Mouse (Mus musculus) megakaryocyte, adult 5-6 weeks (primary cell): ENCODE measurements at regions not wholly inside any gene's neighbourhood (a gene's known extent, or its start where the extent isn't known, plus 50 kb on each side); places are given as distances from the start of the nearest gene placed in this dataset.

Source experiments
- ATAC-seq: 2 replicates; pipeline ENCODE4 v1.8.0; 2016; ENCODE audit warnings: mild to moderate bottlenecking, inconsistent platforms; ENCODE audit not compliant: poor library complexity, severe bottlenecking

DNA sequence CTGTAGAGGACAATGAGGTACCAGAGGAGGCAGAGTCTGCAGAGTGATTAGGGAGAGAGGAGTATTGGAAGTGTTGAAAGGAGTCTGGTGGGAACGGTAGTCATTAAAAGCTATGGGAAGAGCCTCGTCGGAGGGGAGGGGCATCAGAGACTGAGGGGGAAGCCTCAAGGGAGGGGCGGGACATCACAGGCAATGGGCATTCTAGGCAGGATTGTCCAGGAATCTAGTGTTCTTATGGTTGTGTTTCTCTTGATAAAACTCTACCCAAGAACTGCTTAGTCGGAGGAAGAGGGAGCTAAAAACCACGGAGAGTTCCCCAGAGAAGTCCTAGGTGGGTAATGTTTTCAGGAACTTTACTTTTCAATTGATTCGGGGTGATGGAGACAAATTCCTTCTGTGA lies 90.2 kb downstream of the Sec23ip start:
- ATAC-seq = no peak

DNA sequence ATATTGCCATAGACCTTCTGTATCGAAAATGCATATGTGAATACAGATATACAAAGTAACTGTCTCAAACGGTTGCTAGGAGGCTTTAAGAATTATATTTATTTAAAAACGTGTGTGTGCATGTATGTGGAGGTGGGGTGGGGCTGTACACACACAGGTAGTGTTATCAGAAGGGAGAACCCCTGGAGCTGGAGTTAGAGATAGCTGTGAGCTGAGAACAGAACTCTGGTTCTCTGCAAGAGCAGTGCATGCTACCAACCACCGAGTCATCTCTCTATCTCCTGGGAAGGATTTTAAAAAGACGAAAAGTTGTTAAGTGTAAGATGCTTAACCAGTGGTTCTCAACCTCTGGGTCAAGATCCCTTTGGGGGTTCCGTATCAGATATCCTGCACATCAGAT lies 91.7 kb downstream of the Sec23ip start:
- ATAC-seq = no peak

DNA sequence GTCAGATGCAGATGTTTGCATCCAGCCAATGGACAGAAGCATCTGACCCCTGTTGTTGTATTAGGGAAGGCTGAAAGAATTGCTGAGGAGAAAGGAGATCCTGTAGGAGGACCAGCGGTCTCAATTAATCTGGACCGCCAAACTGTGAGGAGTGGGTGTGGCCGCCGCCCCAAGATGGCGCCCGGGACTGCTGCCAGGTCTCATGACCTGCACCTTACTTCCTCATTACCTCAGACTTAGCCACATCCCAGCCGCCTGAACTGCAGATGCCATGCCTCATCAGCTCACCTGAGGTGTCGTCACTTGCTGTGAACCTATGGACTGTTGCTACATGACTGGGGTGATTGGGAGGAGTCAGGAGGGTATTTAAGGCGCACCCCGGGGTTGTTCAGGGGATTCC lies 97.8 kb downstream of the Sec23ip start:
- no peak for ATAC-seq

DNA sequence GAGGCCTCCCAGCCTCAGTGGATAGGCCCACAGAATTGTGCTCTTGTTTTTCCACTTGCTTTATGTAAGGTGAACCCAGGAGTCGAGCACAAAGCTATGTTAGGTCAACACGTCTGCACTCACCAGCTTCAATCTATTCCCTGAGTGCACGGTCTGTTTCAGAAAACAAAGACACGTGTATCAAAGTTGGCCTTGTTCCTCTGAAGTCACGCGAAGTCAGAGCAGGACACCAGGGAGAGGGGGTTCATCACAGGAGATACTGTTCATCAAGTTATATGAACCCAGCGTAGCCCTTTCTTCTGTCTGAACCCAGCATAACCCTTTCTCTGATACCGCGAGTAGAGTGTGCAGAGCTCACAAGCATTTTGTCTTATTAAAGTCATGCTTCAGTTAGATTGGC lies 98.8 kb downstream of the Sec23ip start:
- ATAC-seq = no peak

DNA sequence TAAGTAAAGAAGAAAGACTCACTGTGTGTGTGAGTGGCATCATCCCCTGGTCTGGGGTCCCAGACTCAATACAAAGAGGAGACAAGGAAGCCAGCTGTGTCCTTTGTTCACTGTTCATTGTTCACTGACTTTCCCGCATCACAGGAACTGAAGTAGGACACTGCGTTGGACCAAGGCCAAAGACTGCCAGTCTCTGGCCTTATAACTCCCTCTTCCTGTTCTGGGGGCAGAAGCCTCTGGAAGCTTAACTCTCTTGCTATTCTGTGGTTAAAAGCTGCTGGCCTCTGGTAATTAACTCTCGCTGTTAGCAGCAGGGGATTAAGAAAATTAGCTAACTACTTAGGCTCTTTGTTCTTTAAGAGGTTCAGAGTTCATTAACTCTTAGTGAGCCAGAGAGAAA lies 104.5 kb downstream of the Sec23ip start:
- ATAC-seq = no peak

DNA sequence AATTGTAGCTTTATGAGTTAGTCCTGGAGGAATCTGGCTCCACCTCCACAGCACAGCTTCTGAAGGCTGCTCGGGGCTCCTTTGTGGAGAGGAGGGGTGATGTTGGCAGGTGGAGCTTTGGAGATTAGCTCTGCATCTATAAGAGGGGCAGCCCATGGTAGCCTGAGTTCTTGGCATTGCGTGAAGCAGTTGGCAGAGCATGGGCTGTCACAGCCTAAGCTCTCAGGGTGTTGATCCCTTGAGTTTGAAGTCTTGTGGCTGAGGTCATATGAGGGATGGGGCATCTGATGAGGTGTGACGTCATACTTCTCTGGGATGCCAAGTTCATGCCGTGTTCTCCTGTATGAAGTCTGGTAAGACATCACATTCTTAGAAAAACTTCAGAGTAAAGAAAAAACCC lies 109.5 kb downstream of the Sec23ip start:
- ATAC-seq = no peak

DNA sequence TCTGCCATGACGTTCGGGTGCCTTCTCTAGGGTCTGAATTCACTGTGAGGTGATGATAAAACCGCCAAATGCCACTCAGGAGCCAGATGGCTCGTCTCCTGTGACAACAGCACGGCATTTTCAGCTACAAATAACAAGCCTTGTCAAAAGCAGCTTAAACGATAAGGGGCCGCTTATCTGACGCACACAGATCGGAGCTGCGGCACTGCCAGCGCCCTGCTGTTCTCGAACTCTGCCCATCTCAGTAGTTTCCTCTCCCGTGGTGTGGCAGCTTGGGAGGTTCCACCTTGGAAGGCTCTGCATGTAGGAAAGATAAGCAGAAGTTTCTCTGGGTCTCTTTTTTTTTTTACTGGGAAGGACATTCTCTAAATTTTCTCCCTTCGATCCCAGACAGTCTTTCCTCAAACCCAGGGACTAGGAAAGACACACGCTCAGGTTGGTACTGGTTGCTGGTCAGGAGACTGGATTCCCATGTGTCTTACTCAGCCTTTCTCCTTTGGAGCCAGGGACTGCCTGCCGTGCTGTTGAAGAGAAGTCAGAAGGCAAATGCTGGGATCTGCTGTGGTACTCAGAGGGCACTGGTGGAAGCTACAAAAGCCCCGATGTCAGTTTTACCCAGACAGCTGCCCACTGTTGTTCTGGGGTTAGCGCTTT lies 110.1 kb downstream of the Sec23ip start:
- ATAC-seq = no peak

DNA sequence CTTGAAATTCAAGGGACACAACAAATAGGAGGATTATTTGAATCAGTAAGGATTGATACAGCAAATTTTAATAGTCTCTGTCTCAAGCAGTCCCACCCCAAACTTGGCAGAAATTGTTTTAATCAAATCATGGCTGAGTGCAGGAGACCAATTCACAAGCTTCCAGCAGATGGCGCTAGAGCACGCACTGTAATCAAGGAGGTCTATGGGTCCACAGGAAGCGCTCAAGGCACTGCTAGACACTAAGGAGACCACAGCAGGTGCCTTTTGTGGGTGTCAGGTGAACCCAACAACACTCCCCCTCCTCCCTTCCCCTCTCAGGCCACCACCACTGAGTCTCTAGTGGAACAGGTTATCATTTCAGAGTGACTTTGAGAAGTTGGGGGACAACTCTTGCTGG lies 115.4 kb downstream of the Sec23ip start:
- peak; percentile 45; the same call in 1 of the 2 replicates for ATAC-seq

DNA sequence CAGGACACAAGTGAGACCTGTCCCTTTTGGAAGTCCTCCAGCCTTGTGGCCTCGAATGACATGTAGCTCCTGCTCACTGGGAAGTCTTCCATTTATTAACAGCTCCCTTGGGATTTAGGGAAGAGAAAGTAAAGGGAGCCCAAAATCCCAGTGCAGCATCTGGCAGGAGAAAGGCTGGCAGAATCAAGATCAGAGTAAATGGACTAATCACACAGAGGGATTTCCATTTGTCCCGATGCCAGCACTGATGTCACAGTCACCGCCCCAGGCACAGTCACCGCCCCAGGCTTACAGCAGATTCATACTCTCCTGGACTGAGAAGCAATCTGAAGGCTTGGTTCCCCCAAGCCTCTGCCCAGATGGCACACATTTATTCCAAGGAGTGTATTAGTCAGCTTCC lies 116.0 kb downstream of the Sec23ip start:
- ATAC-seq = no peak

DNA sequence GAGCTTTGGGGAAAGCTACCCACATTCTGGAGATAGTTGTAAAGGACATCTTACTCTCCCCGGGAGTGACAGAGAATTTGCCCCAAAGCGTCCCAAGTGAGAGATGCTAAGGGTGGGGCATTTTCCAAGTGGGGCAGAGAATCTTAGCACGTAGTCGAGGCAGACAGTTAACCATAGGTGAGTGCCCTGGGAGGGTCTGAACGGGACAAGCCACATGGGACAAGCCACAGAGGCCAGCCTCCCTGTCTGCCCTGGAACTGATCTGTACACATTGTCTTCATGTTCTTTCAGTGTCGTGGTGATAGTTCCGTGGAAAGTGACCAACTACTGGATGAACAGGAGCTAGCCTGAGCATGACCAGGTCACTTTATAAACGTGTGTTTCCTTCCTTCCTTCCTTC lies 116.6 kb downstream of the Sec23ip start:
- ATAC-seq = no peak

DNA sequence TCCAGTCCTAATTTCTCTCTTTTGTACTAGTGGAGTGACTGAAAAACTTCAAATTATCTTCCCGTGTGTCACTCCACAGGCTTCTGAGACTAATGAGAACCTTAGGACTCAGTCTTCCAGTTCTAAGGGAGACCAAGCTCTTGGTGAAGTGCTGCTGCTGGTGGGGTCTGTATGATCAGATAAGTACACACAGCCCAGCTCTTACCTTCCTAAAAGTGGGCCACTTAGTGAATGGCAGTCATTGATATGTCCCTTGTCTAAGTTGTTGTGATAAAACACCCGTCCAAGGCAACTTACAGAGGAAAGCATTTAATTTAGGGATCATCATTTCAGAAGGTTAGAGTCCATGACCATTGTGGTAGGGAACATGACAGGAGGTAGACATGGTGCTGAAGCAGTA lies 124.1 kb downstream of the Sec23ip start:
- ATAC-seq = no peak

DNA sequence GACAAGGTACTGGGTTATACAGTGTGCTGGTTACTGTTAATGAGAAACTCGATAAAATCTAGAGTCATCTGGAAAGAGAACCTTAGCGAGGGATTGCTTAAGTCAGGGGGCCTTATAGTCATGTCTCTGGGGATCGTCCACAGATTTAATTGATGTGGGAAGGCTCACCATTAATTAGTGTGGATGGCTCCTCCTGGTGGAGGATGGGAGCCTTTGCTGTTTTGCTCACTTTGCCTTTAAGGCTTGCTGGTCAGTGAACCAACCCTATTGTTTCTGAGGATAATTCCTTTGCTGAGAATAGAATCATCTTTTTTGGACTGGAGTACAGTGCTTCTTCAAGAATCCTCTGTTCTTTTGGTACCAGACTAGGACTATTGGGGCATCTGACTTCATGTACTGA lies 139.3 kb downstream of the Sec23ip start:
- no peak for ATAC-seq

DNA sequence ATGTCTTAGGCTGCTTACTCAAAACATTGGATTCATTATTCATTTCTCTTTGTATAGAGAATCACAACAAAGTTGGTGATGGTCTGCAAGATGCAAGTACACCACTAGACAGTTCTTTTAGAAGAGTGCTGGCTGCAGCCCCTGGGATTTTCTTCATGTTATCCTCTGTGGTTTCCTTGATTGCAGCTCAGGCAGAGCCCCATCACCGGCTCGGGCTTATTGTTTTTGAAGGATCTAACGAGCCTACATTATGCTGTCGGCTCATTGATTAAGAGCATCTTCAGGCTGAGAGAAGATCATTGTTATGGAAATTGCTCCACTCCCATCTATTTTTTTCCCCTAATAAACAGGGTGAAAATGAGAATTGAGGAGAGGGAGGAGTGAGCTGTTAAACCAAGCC lies 140.8 kb downstream of the Sec23ip start:
- ATAC-seq = no peak

DNA sequence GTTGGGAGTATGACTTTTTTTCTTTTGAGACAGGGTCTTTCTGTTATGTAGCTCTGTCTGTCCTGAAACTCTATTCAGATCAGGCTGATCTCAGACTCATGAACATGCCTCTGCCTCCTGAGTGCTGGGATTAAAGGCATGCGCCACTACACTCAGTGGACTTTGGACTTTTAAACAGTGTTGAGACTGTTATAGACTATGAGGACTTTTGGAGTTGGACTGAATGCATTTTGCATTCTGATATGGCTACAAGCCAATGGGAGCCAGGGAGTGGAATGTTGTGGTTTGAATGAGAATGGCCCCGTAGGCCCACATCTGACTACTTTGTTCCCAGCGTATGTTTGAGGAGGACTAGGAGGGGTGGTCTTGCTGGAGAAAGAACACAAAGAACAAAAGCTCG lies 165.4 kb downstream of the Sec23ip start:
- ATAC-seq = no peak

DNA sequence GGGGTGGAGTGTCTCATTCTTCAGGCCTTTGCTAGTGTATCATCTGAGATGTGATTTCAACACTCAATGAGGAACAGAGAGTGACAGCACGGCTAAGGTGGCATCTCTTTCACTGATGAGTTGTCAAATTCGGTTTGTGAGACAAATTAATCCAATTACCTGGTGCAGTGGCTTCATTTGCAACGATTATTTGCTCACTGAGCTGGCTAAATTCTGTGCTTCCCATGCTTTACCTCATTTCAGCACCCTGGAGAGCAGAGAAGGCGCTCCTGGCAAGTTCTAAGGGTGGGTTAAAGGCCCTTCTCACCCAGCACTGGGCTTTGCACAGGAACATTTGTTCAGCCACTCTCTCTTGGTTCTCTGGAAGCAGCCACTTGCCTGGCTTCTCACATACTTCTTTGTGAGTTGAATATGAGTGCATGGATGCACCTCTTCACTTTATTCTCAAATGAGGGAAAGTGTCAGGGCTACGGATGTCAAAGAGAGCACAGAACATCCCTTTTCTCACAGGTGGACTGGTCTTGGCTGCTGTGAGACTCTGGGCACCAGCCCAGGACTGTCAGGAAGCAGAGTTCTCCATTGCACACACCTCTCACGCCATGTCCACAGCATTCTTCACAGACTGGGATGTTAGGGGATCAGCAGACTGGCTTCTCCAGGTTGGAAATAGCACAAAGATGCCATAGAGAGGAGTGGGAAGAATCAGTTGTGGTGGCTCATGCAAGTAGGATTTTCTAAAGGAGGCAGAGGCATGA lies 193.4 kb downstream of the Sec23ip start:
- no peak for ATAC-seq

DNA sequence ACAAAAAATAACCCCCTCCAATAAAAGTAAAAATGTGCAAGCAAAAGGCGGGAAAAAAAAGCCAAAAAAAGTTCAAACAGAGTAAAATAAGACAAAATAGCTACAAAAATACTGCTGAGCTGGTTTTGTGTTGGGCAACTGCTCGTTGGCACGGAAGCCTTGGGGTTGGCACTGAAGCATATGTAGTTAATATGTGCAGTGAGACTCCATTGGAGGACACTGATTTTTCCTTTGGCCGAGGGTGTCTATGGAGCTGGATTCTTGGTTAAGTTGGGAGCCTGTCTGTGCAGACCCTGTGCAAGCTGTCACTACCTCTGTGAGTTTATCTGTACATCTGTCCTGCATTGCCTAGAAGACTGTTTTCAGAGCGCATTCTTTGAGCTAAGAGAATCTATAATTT lies 215.8 kb downstream of the Sec23ip start:
- no peak for ATAC-seq

DNA sequence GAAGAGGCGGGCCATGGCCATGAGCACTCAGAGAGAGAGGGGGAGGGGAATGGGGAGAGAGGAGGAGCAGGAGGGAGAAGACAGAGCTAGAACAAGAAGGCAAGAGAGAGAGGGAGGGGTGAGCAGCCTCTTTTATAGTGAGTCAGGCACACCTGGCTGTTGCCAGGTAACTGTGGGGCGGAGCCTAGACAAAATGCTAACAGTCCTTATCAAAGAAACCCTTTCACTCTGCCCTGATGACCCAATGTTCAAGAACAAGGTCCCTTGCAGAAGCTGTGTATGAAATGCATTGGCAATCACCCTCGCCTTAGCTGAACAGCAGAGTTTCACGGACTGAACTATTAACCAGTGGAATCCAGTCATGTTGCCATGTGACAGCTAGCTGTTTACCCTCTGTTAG lies 235.2 kb downstream of the Sec23ip start:
- ATAC-seq = no peak

DNA sequence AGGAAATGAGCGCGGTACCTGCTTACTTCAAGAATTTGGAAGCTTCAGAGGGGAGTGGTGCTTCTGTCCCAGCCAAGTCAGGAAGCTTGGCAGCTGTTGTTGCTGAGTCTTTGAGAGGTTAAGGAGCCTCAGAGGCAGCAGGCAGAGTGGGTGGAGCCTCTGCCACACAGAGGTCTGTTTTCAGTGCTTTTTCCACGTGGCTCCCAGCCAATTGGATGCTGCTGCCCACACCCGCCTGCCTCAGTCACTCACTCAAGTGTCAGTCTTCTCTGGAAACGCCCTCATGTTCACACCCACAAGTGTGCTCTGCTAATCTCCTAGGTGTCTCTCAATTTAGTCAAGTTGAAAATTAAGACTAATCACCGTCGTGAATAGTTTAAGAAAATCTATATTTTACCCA lies 236.1 kb downstream of the Sec23ip start:
- ATAC-seq = no peak

DNA sequence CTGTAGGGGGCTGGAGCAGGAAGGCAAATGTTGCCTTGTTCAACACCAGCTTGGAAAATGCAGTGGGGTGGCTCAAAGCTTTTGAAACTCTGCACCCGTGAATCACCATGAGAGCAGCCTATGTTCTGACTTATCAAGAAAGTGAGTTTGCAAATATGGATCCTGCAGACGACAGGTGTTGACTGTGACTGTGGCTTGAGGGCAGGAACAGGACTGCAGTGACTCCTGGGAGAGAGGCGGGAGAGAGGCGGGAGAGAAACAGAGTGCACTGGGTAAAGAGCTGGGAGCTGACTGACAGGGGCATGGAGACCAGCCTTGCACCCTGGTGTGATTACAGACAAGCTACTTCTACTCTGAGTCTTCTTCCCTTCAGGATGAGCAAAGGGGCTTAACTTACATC lies 254.0 kb downstream of the Sec23ip start:
- no peak for ATAC-seq

DNA sequence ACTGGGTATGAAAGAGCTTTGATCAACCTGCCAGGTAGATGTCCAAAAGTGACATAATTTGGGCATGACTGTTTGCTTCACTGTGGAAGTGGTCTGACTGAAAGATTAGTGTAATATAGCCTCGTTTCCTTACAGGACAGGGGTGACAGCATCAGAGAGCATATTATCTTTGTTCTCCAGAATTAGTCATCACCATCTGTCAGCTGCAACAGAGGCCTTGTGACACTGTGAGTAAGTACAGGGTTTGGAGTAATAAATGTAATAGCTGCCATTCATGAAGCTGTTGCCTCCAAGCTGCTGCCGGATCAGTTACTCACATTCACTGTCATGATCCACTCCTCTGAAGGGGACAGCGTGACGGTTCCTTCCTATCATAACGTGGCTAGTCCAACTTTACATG lies 254.4 kb upstream of the Plpp4 start:
- ATAC-seq = no peak

DNA sequence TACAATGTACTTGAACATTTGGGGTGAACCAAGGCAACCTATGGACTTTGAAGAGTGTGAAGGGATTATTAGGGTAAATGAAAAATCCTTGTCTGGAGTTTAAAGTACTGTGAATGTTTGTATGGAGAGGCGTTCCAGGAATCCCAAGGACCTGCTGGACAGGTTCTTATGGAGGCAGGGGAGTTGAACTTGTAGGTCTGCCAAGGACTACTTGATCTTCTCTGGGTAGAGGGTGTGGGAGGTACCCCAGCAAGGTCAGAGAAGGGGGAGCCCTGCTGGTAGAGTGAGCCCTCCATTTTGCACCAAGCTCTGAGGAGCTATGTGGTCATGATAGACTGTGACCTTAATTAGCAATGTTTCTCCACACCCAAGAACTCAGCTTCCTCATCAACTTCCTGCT lies 253.7 kb upstream of the Plpp4 start:
- ATAC-seq = no peak

DNA sequence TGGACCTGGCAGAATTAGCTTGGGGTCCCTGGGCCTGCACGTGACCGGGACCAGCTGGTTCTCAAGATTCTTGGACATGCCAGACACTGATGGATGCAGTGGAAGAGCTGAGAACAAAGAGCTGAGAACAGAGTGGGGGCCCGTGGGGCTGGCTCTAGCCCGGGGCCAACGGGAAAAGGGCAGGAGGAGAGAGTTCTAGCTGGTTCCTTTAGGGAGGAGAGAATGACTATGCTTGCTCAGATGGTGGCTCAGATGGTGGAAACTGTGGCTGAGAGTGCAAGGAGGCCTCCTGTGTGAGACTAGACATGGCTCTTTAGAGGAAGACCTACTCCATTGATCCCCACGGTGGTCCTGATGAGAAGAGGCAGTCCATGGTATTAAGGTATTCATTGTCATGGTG lies 240.5 kb upstream of the Plpp4 start:
- no peak for ATAC-seq

DNA sequence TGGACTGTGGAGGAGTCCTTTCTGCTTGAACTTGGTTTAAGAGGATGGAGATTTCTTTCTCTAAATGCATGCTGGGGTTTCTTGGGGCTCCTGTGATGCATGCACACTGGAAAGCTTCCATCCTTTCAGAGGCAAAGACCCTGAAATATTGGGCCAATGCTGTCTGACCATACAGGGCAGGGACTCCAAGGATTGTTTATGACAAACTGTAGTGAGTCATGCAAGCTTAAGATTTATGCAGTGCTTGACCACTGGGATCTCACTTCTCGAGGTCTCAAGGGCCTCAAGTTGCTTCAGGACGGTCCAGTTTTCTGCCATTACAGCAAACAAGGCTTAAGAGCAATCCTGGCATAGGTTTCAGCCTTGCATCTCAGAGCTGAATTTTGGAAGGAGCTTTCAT lies 229.7 kb upstream of the Plpp4 start:
- ATAC-seq = no peak
